Mouse (Mus musculus): ENCODE measurements around the gene Nckap5.

Nckap5 gene

GRCm38 (mm10) chr1:126560931-126561330 is 269.7 kb downstream of the Nckap5 start:
- no peak for DNase-seq (ENCODE audit: low spot score in 2 of 2)

- DNase-seq (ENCODE audit: low spot score in 2 of 2), result no peak
Observed at GRCm38 (mm10) chr1:126557791-126558294, 272.8 kb downstream of the Nckap5 start.

- DNase-seq (ENCODE audit: low spot score in 2 of 2), result no peak
Observed at GRCm38 (mm10) chr1:126547979-126548378, 282.6 kb downstream of the Nckap5 start.

- DNase-seq (ENCODE audit: low spot score in 2 of 2), result no peak
Observed at GRCm38 (mm10) chr1:126544471-126544870, 286.1 kb downstream of the Nckap5 start.

- DNase-seq (ENCODE audit: low spot score in 2 of 2), result no peak
Observed at GRCm38 (mm10) chr1:126537223-126537757, 293.3 kb downstream of the Nckap5 start.

- DNase-seq (ENCODE audit: low spot score in 2 of 2), result no peak
Observed at GRCm38 (mm10) chr1:126535527-126535926, 295.1 kb downstream of the Nckap5 start.

GRCm38 (mm10) chr1:126534046-126534445 is 296.6 kb downstream of the Nckap5 start:
- DNase-seq (ENCODE audit: low spot score in 2 of 2), result no peak

GRCm38 (mm10) chr1:126528043-126528598 is 302.5 kb downstream of the Nckap5 start:
- no peak for DNase-seq (ENCODE audit: low spot score in 2 of 2)

- DNase-seq (ENCODE audit: low spot score in 2 of 2), result no peak
Observed at GRCm38 (mm10) chr1:126518067-126518466, 312.5 kb downstream of the Nckap5 start.

GRCm38 (mm10) chr1:126517427-126517826 is 313.2 kb downstream of the Nckap5 start:
- DNase-seq (ENCODE audit: low spot score in 2 of 2), result no peak

GRCm38 (mm10) chr1:126515054-126515756 is 315.4 kb downstream of the Nckap5 start:
- DNase-seq (ENCODE audit: low spot score in 2 of 2), result no peak

- DNase-seq (ENCODE audit: low spot score in 2 of 2), result no peak
Observed at GRCm38 (mm10) chr1:126511835-126512445, 318.7 kb downstream of the Nckap5 start.

- DNase-seq (ENCODE audit: low spot score in 2 of 2), result no peak
Observed at GRCm38 (mm10) chr1:126504717-126505116, 325.9 kb downstream of the Nckap5 start.

GRCm38 (mm10) chr1:126502741-126503140 is 327.9 kb downstream of the Nckap5 start:
- no peak for DNase-seq (ENCODE audit: low spot score in 2 of 2)

GRCm38 (mm10) chr1:126496722-126497121 is 333.9 kb downstream of the Nckap5 start:
- no peak for DNase-seq (ENCODE audit: low spot score in 2 of 2)

- no peak for DNase-seq (ENCODE audit: low spot score in 2 of 2)
Observed at GRCm38 (mm10) chr1:126492206-126493071, 338.2 kb downstream of the Nckap5 start.

- DNase-seq (ENCODE audit: low spot score in 2 of 2), result no peak
Observed at GRCm38 (mm10) chr1:126491412-126491811, 339.2 kb downstream of the Nckap5 start.

GRCm38 (mm10) chr1:126490256-126490655 is 340.3 kb downstream of the Nckap5 start:
- no peak for DNase-seq (ENCODE audit: low spot score in 2 of 2)

- DNase-seq (ENCODE audit: low spot score in 2 of 2), result no peak
Observed at GRCm38 (mm10) chr1:126484664-126485087, 345.9 kb downstream of the Nckap5 start.

GRCm38 (mm10) chr1:126483665-126484064 is 346.9 kb downstream of the Nckap5 start:
- no peak for DNase-seq (ENCODE audit: low spot score in 2 of 2)

GRCm38 (mm10) chr1:126481459-126482228 is 349.0 kb downstream of the Nckap5 start:
- DNase-seq (ENCODE audit: low spot score in 2 of 2), result no peak

All from right cerebral cortex, postnatal 36 days (tissue).